Mouse (Mus musculus) olfactory bulb, adult 2 months (tissue): ENCODE measurements around the gene Dcaf8. TPM values are rescaled to one million over a fixed set of nuclear protein-coding genes. Genes with fewer than 3 reads are reported as not detected.

ENCODE experiments used
- H3K27ac ChIP-seq: fragments of 200-500 bp; 2 replicates; pipeline ENCODE4 v1.5.1; 2012; ENCODE audit warnings: low read depth, low read length; ENCODE audit not compliant: insufficient read depth
- H3K4me1 ChIP-seq: fragments of 200-500 bp; 2 replicates; pipeline ENCODE4 v1.6.1; 2012; ENCODE audit warnings: low read length; ENCODE audit not compliant: control insufficient read depth, insufficient read depth
- H3K4me3 ChIP-seq: fragments of 200-500 bp; 2 replicates; pipeline ENCODE4 v1.5.1; 2012; ENCODE audit warnings: mild to moderate bottlenecking, low read depth, low read length, moderate library complexity; ENCODE audit not compliant: insufficient read depth
- CTCF ChIP-seq: fragments of 200-500 bp; IDR thresholded peaks from 2 replicates; pipeline ENCODE4 v1.5.1; 2012; ENCODE audit warnings: low read depth, mild to moderate bottlenecking, low read length, moderate library complexity; ENCODE audit not compliant: insufficient read depth
- POLR2A ChIP-seq: fragments of 200-500 bp; IDR thresholded peaks from 2 replicates; pipeline ENCODE4 v1.6.1; 2012; ENCODE audit warnings: mild to moderate bottlenecking, low read depth, low read length, moderate library complexity; ENCODE audit not compliant: insufficient read depth
- WGBS: fragments of 180-500 bp; shearing (Covaris S2); methylation state at CpG from one replicate; pipeline ENCODE4 v1.1.7; 2018; 5-methylcytosine and 5-hydroxymethylcytosine counted together
- polyA plus RNA-seq: library from polyadenylated mRNA; stranded (reverse); fragments of >200 nt; gene quantifications from 2 replicates; pipeline ENCODE4 v1.2.4, GENCODE M21; 2012; ENCODE audit warnings: low replicate concordance; ENCODE audit not compliant: missing spikeins, insufficient read depth, insufficient read length

The Dcaf8 gene
- polyA plus RNA-seq, 1 experiment, result 96.2 TPM

DNA sequence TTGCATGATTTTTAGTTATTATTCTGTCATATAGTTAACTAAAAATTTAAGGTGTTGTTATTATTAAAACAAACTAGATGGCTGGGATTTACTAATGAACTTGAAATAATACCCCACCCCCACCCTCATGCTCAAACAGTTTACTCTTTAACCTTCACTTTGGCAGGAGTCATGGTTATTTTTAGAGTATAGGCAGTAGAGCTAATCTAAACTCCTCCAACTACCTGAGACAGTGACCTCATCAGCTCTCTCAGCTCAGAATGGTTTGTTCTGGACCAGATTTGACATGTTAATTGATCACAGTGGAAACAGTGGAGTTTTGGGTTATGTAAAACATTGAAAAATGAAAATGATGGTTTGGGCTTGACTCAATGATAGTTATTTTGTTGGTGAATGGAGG, 12.6 kb downstream of the Dcaf8 start:
- Histone ChIP-seq H3K27ac (no peak overlapping the region), H3K4me3 (no peak overlapping the region), H3K4me1 (no peaks in the 10 kb centered on the region)
- TF ChIP-seq CTCF (no peak), POLR2A (no peak)

GRCm38 (mm10) chr1:172162009-172162408, 14.1 kb downstream of the Dcaf8 start:
- Histone ChIP-seq H3K4me1 (no peaks in the 10 kb centered on the region), H3K27ac (no peak overlapping the region), H3K4me3 (no peak overlapping the region)
- TF ChIP-seq CTCF (no peak), POLR2A (no peak)
- WGBS, result 95% methylated on average over 1 of the region's 1 CpGs

DNA sequence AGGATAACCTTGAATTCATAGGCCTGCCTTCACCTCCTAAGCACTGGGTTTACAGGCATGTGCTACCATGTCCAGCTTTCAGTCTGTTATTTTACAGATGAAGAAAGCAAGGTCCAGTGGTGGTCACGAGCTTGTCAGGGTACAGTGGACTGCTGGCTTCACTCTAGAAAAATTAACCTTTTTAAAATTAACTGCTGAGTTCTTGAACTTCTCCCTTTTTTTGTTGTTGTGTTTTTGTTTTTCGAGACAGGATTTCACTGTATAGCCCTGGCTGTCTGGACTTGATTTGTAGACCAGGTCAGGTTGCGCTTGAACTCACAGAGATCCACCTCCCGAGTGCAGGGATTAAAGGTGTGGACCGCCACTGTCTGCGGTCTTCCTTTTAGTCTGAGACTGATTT, 15.1 kb downstream of the Dcaf8 start:
- H3K4me1 ChIP-seq, result no peaks in the 10 kb centered on the region
- no peak for TF ChIP-seq CTCF
- H3K4me3 ChIP-seq, result no peak overlapping the region
- 90% methylated on average over 6 of the region's 6 CpGs for WGBS
- no peak overlapping the region for H3K27ac ChIP-seq

GRCm38 (mm10) chr1:172167911-172168310, 20.0 kb downstream of the Dcaf8 start:
- Histone ChIP-seq H3K4me1 (peaks cover 7% of the 10 kb centered on the region; the same call in 1 of the 2 replicates), H3K4me3 (no peak overlapping the region), H3K27ac (no peak overlapping the region)
- WGBS, result 72% methylated on average over 5 of the region's 5 CpGs
- TF ChIP-seq POLR2A (no peak), CTCF (no peak)

- Histone ChIP-seq H3K27ac (no peak overlapping the region), H3K4me3 (no peak overlapping the region), H3K4me1 (peaks cover 13% of the 10 kb centered on the region)
- TF ChIP-seq CTCF (no peak), POLR2A (no peak)
- WGBS, result 97% methylated on average over 5 of the region's 5 CpGs
Measured at GRCm38 (mm10) chr1:172169809-172170208, 21.9 kb downstream of the Dcaf8 start.

GRCm38 (mm10) chr1:172172381-172172780, 24.5 kb downstream of the Dcaf8 start:
- no peak overlapping the region for H3K4me3 ChIP-seq
- 93% methylated on average over 21 of the region's 21 CpGs for WGBS
- no peak for TF ChIP-seq CTCF
- no peak for TF ChIP-seq POLR2A
- no peak overlapping the region for H3K27ac ChIP-seq
- peaks cover 15% of the 10 kb centered on the region for H3K4me1 ChIP-seq

DNA sequence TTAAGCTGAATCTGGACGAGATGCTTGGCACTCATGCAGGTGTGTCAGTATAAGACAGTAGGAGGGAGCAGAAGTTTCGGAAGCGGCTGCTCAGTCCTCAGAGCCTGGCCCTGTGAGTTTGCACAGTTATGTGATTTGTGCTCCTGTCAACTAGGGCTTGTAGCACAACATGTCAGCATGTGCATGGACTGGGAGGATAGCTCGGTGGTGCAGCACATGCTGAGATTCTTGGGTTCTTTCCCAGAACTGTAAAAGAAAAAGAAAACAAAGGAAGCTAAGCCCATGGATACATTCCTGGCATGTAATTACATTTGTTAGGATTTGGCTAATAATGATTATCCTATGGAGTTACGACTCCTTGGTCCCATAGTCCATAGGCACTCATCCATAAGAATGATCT, 25.3 kb downstream of the Dcaf8 start:
- 22% methylated on average over 5 of the region's 5 CpGs for WGBS
- H3K27ac ChIP-seq, result no peak overlapping the region; the same call in 1 of the 2 replicates
- no peak overlapping the region for H3K4me3 ChIP-seq
- no peak for TF ChIP-seq CTCF
- no peak for TF ChIP-seq POLR2A
- peaks cover 19% of the 10 kb centered on the region for H3K4me1 ChIP-seq

GRCm38 (mm10) chr1:172177791-172178190, 29.9 kb downstream of the Dcaf8 start:
- Histone ChIP-seq H3K4me1 (peaks cover 12% of the 10 kb centered on the region), H3K27ac (0 out of 2 replicates have a peak overlapping the region, but pooled peaks have one; percentile 25), H3K4me3 (no peak overlapping the region)
- WGBS, result 25% methylated on average over 7 of the region's 7 CpGs
- no peak for TF ChIP-seq CTCF
- TF ChIP-seq POLR2A, result no peak

GRCm38 (mm10) chr1:172179102-172179501, 31.2 kb downstream of the Dcaf8 start:
- Histone ChIP-seq H3K4me1 (peaks cover 6% of the 10 kb centered on the region), H3K4me3 (no peak overlapping the region), H3K27ac (no peak overlapping the region)
- no peak for TF ChIP-seq POLR2A
- no peak for TF ChIP-seq CTCF
- WGBS, result 59% methylated on average over 7 of the region's 7 CpGs

DNA sequence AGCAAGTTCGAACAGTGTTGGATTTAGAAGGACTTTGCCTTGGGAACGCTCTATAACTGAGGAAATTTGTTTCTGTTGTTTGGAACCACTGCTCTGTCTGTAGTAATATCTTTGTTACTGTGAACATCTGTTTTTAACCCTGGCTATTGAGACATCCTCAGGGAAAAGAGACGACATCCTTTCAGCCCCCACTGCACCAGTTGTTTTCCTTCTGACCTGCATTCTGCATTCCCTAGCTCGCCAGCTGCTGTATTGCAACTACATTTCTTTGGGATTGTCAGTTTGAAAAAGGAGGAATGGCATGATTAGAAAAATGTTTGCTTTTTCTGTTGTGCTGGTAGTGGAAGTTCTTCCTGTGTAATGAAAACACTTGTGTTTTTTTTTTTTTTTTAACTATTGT, 33.0 kb downstream of the Dcaf8 start:
- 57% methylated on average over 4 of the region's 4 CpGs for WGBS
- H3K4me1 ChIP-seq, result peaks cover 5% of the 10 kb centered on the region
- H3K27ac ChIP-seq, result no peak overlapping the region
- no peak overlapping the region for H3K4me3 ChIP-seq
- TF ChIP-seq CTCF (no peak), POLR2A (no peak)
